ENCODE assay signal across 18 mouse cellular contexts in the genomic region with DNA sequence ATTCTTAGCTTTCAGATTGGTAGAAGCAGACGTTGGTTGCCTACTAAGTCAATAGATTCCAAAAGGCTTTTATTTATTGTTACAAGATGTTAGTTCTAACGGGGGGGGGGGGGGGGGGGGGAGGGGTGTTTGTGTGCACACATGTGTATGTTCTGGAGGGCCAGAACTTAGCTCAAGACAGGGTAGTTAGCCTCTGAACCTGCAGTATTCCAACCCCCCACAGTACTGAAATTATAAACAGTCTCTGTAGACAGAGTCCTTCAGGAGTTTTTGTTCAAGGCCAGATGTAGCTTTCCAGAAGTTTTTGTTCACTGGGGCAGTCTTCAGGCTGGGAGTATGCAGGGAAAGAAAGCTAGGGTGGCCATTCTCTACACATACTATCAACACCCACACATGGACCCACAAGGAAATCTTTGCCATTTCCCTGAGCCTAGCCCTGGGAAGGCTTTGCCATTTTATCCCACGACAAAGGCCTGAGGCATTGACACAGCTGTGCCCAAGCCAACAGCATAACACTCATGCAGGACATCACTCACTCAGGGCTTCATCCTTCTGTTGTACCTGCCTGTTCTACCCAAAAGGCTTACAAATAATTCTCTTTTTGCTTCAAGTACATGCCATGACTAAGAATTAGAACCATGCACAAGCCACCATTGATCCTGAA.
DNase-seq lines count a peak whose midpoint lies in the region; ATAC-seq and TF ChIP-seq lines count a peak whose summit lies in the region.
"Had no signal": no experiment of that assay in that cellular context is flagged by ENCODE, and none has a peak within 500 bp of the region (broad histone marks: within the 10 kb centered on the region; RNA-seq: fewer than 3 reads in every experiment).

No protein-coding gene starts in this region.

- no peak overlapping the region for H3K9ac ChIP-seq in heart, embryonic 11.5 days (ENCODE audit: low read depth, low read length)
- H3K9ac ChIP-seq in neural tube, embryonic 12.5 days = no peak overlapping the region
- no peak overlapping the region for H3K9ac ChIP-seq in midbrain, postnatal 0 days (replicated peaks; ENCODE audit: low read length, poor library complexity, severe bottlenecking)
- H3K9ac ChIP-seq: heart, embryonic 13.5 days; intestine, embryonic 15.5 days; limb, embryonic 12.5 days; liver, embryonic 13.5 days had no signal

- H3K36me3 ChIP-seq in heart, embryonic 11.5 days (ENCODE audit: control insufficient read depth, insufficient read depth, low read length) = no peaks in the 10 kb centered on the region
- no peaks in the 10 kb centered on the region for H3K36me3 ChIP-seq in neural tube, embryonic 12.5 days
- H3K36me3 ChIP-seq in midbrain, embryonic 10.5 days = no peaks in the 10 kb centered on the region
- H3K36me3 ChIP-seq in midbrain, postnatal 0 days (ENCODE audit: insufficient read depth, low read length) = no peaks in the 10 kb centered on the region
- H3K36me3 ChIP-seq: embryonic facial prominence, embryonic 10.5 days; heart, embryonic 13.5 days; intestine, embryonic 15.5 days; limb, embryonic 12.5 days; liver, embryonic 13.5 days had no signal

- WGBS in heart, embryonic 11.5 days (ENCODE audit: insufficient replicate concordance) = 60% methylated on average over 3 of the region's 3 CpGs
- 43% methylated on average over 2 of the region's 3 CpGs for WGBS in neural tube, embryonic 12.5 days
- WGBS in midbrain, embryonic 10.5 days = 46% methylated on average over 3 of the region's 3 CpGs
- WGBS in midbrain, postnatal 0 days = 27% methylated on average over 3 of the region's 3 CpGs

- DNase-seq in heart, adult 11 months = peak; percentile 73
- DNase-seq in neural tube, embryonic 10.5 days (ENCODE audit: extremely low spot score, low spot score) = no peak
- no peak for DNase-seq in midbrain, embryonic 10.5 days (ENCODE audit: low spot score)
- no peak for DNase-seq in midbrain, postnatal 0 days (ENCODE audit: low spot score)
- DNase-seq in cerebellum, postnatal 25 days = no peak
- DNase-seq in spleen, adult 12 weeks (ENCODE audit: low spot score) = no peak
- DNase-seq: adrenal gland, postnatal 14 days; cerebellum, adult 2 months; kidney, postnatal 36 days; liver, embryonic 13.5 days; right cerebral cortex, postnatal 4 days had no signal

- no peak overlapping the region for H3K4me2 ChIP-seq in heart, embryonic 11.5 days
- no peak overlapping the region for H3K4me2 ChIP-seq in neural tube, embryonic 12.5 days (replicated peaks)
- H3K4me2 ChIP-seq in midbrain, postnatal 0 days (ENCODE audit: low read depth, low read length, poor library complexity, severe bottlenecking) = no peak overlapping the region
- H3K4me2 ChIP-seq: heart, embryonic 13.5 days; intestine, embryonic 15.5 days; limb, embryonic 12.5 days; liver, embryonic 13.5 days had no signal

- no peaks in the 10 kb centered on the region for H3K27me3 ChIP-seq in heart, embryonic 11.5 days (ENCODE audit: control insufficient read depth, insufficient read depth, low read length)
- H3K27me3 ChIP-seq in neural tube, embryonic 12.5 days (replicated peaks) = no peaks in the 10 kb centered on the region
- no peaks in the 10 kb centered on the region for H3K27me3 ChIP-seq in midbrain, embryonic 10.5 days (ENCODE audit: low read depth, poor library complexity, severe bottlenecking)
- no peaks in the 10 kb centered on the region for H3K27me3 ChIP-seq in midbrain, postnatal 0 days (ENCODE audit: insufficient read depth, low read length)
- H3K27me3 ChIP-seq: heart, embryonic 13.5 days; intestine, embryonic 15.5 days; limb, embryonic 12.5 days; liver, embryonic 13.5 days; Patski had no signal

- H3K9me3 ChIP-seq in heart, embryonic 11.5 days (replicated peaks; ENCODE audit: control insufficient read depth, low read length) = no peaks in the 10 kb centered on the region
- no peaks in the 10 kb centered on the region for H3K9me3 ChIP-seq in neural tube, embryonic 12.5 days
- H3K9me3 ChIP-seq in midbrain, embryonic 10.5 days (replicated peaks) = no peaks in the 10 kb centered on the region
- H3K9me3 ChIP-seq in midbrain, postnatal 0 days (ENCODE audit: low read length) = no peaks in the 10 kb centered on the region
- H3K9me3 ChIP-seq: intestine, embryonic 15.5 days had no signal

- H3K27ac ChIP-seq in heart, embryonic 11.5 days (ENCODE audit: low read depth, low read length) = no peak overlapping the region
- no peak overlapping the region for H3K27ac ChIP-seq in neural tube, embryonic 12.5 days
- peak overlapping the region; percentile 75 for H3K27ac ChIP-seq in midbrain, embryonic 10.5 days (replicated peaks)
- H3K27ac ChIP-seq in midbrain, postnatal 0 days (ENCODE audit: low read depth, low read length) = peak overlapping the region; percentile 32; the same call in 1 of the 2 replicates
- H3K27ac ChIP-seq: embryonic facial prominence, embryonic 10.5 days; heart, embryonic 13.5 days; intestine, embryonic 15.5 days; limb, embryonic 12.5 days; liver, embryonic 13.5 days had no signal

- TF ChIP-seq CTCF in midbrain, postnatal 0 days (IDR thresholded peaks at IDR 0.05) = no peak

- no peaks in the 10 kb centered on the region for H3K4me1 ChIP-seq in heart, embryonic 11.5 days (ENCODE audit: control insufficient read depth, insufficient read depth, low read length)
- H3K4me1 ChIP-seq in neural tube, embryonic 12.5 days = peaks cover 9% of the 10 kb centered on the region; the same call in 1 of the 2 replicates
- H3K4me1 ChIP-seq in midbrain, embryonic 10.5 days = peaks cover 20% of the 10 kb centered on the region
- no peaks in the 10 kb centered on the region for H3K4me1 ChIP-seq in midbrain, postnatal 0 days (ENCODE audit: insufficient read depth, low read length)
- H3K4me1 ChIP-seq: heart, embryonic 13.5 days; intestine, embryonic 15.5 days; liver, embryonic 13.5 days had no signal

- no peak for ATAC-seq in heart, embryonic 11.5 days (replicated peaks; ENCODE audit: insufficient number of reproducible peaks, low FRiP score, low TSS enrichment)
- peak; percentile 61 for ATAC-seq in neural tube, embryonic 12.5 days (ENCODE audit: low FRiP score, low read depth)
- ATAC-seq in midbrain, postnatal 0 days (ENCODE audit: low FRiP score) = no peak
- ATAC-seq: intestine, embryonic 15.5 days; Patski had no signal

- no peak overlapping the region for H3K4me3 ChIP-seq in heart, embryonic 11.5 days (ENCODE audit: low read depth, low read length)
- H3K4me3 ChIP-seq in neural tube, embryonic 12.5 days = no peak overlapping the region
- H3K4me3 ChIP-seq in midbrain, embryonic 10.5 days = no peak overlapping the region
- H3K4me3 ChIP-seq in midbrain, postnatal 0 days (ENCODE audit: low read depth, low read length) = no peak overlapping the region
- H3K4me3 ChIP-seq: embryonic facial prominence, embryonic 10.5 days; heart, embryonic 13.5 days; intestine, embryonic 15.5 days; limb, embryonic 12.5 days; liver, embryonic 13.5 days had no signal

Comparison
In these comparisons a context has a peak if more than half of its experiments do, and no peak if none do; other contexts are left out.
1. H3K27ac ChIP-seq: peak in midbrain, embryonic 10.5 days (single experiment) and midbrain, postnatal 0 days (single experiment); none in heart, embryonic 11.5 days (single experiment) and neural tube, embryonic 12.5 days (single experiment).